Mouse (Mus musculus) spleen, adult 18-20 months (tissue): ENCODE data around the gene Senp2.

Experiments used
- DNase-seq, 2 experiments: peaks; one replicate each; pipeline ENCODE4 v3.0.0; 2022; ENCODE audit warnings: mixed read lengths in 2 of 2

Senp2 gene

GRCm38 (mm10) chr16:22027474-22027873 lies 18.2 kb downstream of the Senp2 start:
- no peak for DNase-seq

- no peak for DNase-seq
These were observed 29.3 kb downstream of the Senp2 start for GRCm38 (mm10) chr16:22038554-22038953.

GRCm38 (mm10) chr16:22039978-22040377 lies 30.7 kb downstream of the Senp2 start:
- no peak for DNase-seq

GRCm38 (mm10) chr16:22043830-22044229 lies 34.5 kb downstream of the Senp2 start:
- no peak for DNase-seq

- no peak for DNase-seq
These were observed 36.6 kb downstream of the Senp2 start for GRCm38 (mm10) chr16:22045930-22046329.

- DNase-seq = no peak
These were observed 37.6 kb downstream of the Senp2 start for GRCm38 (mm10) chr16:22046739-22047366.

GRCm38 (mm10) chr16:22053411-22053810 lies 44.1 kb downstream of the Senp2 start:
- DNase-seq = no peak

GRCm38 (mm10) chr16:22057498-22057897 lies 48.2 kb downstream of the Senp2 start:
- DNase-seq = no peak

- DNase-seq = no peak
These were observed 49.6 kb downstream of the Senp2 start for GRCm38 (mm10) chr16:22058871-22059270.

GRCm38 (mm10) chr16:22060416-22060815 lies 51.1 kb downstream of the Senp2 start:
- DNase-seq = no peak

- peak; percentile 15 to 21 for DNase-seq
These were observed 52.4 kb downstream of the Senp2 start for GRCm38 (mm10) chr16:22061555-22062160.

GRCm38 (mm10) chr16:22062284-22062683 lies 53.0 kb downstream of the Senp2 start:
- DNase-seq = peak in 1 of 2 experiments; percentile 8

- no peak for DNase-seq
These were observed 56.3 kb downstream of the Senp2 start for GRCm38 (mm10) chr16:22065536-22065935.

GRCm38 (mm10) chr16:22067406-22067805 lies 58.1 kb downstream of the Senp2 start:
- no peak for DNase-seq

GRCm38 (mm10) chr16:22071361-22071760 lies 62.1 kb downstream of the Senp2 start:
- no peak for DNase-seq

- no peak for DNase-seq
These were observed 65.8 kb downstream of the Senp2 start for GRCm38 (mm10) chr16:22075067-22075466.

GRCm38 (mm10) chr16:22075829-22076619 lies 66.7 kb downstream of the Senp2 start:
- no peak for DNase-seq

GRCm38 (mm10) chr16:22076620-22076941 lies 67.3 kb downstream of the Senp2 start:
- DNase-seq = no peak

- no peak for DNase-seq
These were observed 70.9 kb downstream of the Senp2 start for GRCm38 (mm10) chr16:22080125-22080710.

- no peak for DNase-seq
These were observed 76.1 kb downstream of the Senp2 start for GRCm38 (mm10) chr16:22085411-22085810.

GRCm38 (mm10) chr16:22091255-22091783 lies 82.0 kb downstream of the Senp2 start:
- no peak for DNase-seq

GRCm38 (mm10) chr16:22095751-22096150 lies 86.5 kb downstream of the Senp2 start:
- DNase-seq = no peak

- DNase-seq = no peak
These were observed 88.4 kb downstream of the Senp2 start for GRCm38 (mm10) chr16:22097659-22098058.
